Mouse (Mus musculus) hematopoietic stem cell, adult 5-6 weeks (primary cell): Measurements from ENCODE around the gene Kif14. TPM values are rescaled to one million over a fixed set of nuclear protein-coding genes. Genes with fewer than 3 reads are reported as not detected.

ENCODE experiments used
- ATAC-seq, 2 experiments: fragments of 125-278 bp in 1 of 2; replicated peaks in 1 of 2; 2 replicates each; pipeline ENCODE4 v1.8.0; 2016 to 2017; ENCODE audit warnings: inconsistent platforms in 2 of 2, mild to moderate bottlenecking in 2 of 2, moderate number of reproducible peaks in 2 of 2, low read depth in 1 of 2, moderate TSS enrichment in 1 of 2; ENCODE audit not compliant: low FRiP score in 2 of 2, poor library complexity in 2 of 2, severe bottlenecking in 2 of 2, insufficient read depth in 1 of 2, low TSS enrichment in 1 of 2
- total RNA-seq: library from RNA; stranded (forward); fragments of 172-1452, 232-1000 nt; gene quantifications from 2 replicates; pipeline ENCODE4 v1.2.3, GENCODE M21; 2017

Gene Kif14
- 10.7 and 19.5 TPM in 2 replicates for total RNA-seq

DNA sequence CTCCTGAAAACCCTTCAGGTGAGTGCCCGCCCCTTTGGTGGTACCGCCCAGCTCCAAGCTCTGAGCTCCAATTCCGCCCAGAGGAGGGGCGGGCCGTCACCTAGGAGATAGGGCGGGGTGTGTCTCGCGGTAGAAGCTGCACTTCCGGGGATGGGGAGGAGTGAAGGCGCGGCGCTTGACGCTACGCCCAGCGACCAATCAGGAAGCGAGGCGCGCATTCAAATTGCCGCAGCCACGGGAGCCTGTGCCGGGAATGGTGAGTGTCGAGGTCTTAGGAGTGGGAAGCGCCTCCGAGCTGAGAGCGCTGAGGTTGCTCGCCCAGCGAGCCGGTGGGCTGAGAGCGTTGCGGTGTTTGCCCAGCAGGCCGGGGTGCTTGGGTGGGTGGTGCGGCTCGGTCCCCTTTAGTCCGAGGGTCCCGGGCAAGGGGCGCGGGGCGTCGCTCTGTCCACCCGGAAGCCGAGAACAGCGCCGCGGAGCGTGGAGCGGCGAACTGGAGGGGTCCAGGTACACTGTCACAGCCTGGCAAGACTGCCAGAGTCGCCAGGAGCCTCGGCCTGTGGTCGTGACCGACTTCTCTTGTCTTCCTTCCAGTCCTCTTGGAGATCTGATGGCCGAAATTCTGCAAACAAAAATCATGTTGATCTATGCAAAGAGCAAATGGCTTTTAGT is at the start of gene Kif14:
TSS of gene Kif14 (plus strand) at position 201 of the 669 bp plus-strand sequence.
- peak; percentile 100 for ATAC-seq

DNA sequence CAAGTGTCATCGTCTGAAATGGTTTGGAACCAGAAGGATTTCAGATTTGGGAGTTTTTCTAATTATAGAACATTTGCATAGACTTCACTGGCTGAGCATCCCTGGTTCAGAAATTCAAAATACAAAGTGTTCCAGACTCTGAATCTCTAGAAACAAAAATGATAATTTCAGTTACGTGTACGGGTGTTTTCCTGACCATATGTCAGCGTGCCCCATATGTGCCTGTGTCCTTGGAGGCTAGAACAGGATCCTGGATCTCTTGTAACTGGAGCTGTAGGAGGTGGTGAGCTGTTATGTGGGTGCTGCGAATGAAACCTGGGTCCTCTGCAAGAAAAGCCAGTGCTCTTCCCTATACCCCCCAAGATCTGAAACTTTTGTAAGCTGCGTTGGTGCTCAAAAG is 47.8 kb upstream of the Kif14 start:
- ATAC-seq = no peak

DNA sequence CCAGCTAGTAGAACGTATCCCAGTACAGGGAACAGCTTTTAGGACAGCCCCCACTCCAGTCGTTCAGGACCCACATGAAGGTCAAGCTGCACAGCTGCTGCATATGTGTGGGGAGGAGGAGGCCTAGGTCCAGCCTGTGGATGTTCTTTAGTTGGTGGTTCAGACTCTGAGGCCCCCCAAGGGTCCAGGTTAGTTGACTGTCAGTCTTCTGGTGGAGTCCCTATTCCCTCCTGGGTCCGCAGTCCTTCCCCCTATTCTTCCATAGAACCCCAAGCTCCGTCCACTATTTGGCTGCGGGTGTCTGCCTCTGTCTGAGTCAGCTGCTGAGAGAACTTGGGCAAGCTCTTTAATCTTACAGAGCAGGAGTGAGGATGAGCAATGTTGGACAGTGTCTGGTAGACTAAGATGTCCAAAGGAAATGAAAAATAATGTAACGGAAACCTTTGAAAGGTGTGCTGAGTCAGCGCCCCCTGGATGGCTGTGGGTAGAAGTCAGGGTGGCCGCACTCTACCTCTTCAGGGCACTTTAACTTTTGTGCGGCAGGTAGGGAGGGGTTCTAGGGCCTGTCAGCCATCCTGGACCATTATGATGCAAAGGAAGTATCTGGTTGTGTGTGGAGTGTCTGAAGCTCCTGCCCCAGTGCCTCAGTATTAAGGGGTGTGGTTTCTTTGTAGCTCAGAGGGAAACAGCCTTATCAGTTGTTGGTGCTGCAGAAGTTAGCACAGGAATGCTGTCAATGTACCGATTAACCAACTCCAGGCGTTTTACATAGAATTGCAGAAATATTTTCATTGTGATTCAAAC is 38.8 kb upstream of the Kif14 start:
- no peak for ATAC-seq

DNA sequence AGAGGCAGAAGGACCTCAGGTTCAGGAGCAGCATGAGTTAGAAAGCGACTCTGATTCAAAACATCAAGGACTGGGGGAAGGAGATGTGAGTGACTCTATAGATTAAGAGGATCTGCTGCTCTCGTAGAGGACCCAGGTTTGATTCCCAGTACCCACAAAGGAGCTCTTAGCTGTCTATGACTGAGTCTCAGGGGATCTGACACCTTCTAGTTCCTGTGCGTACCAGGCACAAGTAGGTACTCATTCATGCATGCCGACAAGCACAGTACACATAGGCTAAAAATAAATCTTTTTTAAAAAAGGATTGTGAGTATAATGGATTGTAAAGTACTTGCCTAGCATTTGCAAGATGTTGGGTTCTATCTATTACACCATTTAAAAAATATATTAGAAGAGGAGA is 37.2 kb upstream of the Kif14 start:
- no peak for ATAC-seq

DNA sequence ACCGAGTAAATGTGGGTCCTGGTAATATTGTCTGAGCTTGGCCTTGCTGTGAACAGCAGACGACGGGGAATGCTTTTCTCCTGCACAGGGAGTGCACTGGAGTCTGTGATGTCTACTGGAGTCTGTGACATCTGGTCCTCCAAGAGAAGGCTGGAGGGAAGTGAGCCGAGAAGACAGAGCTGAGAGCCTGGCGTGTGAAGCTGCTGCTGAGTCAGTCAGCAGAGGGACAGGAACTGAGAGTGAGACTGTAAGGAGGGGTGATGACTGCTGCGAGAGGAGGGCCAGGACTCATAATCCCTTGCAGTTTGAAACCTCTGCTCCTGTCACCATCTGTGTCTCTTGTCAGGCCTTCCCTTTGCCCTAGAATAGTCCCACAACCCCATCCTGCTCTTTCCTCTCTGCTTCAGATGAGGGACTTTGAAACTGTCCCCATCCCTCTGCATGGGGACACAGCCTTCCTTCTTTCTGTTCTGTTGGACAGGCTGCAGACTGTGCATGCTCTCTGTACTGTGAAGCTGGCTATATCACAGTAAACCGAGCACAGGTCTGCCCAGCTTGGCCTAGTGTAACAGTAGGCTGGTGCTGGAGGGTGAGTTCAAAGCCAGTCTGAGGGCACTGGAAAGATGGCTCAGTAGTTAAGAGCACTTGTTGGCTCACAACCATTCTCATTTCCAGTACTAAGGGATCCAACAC is 35.9 kb upstream of the Kif14 start:
- ATAC-seq = no peak

DNA sequence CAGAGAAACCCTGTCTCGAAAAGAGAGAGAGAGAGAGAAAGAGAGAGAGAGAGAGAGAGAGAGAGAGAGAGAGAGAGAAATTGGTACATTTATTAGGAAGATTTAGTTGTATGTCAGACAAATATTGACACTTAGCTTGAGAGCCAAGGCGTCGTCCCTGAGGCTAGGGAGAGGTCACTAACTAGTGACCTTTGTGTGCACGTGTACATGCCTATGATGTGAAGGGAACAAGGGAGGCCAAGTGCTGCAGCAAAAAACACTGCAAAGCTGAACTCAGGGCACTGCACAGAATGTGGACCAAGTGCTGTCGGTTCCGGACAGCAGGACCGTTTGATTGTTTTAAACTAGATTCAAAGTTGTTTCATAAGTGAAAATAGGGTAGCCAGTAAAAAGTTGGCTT is 25.4 kb upstream of the Kif14 start:
- no peak for ATAC-seq

DNA sequence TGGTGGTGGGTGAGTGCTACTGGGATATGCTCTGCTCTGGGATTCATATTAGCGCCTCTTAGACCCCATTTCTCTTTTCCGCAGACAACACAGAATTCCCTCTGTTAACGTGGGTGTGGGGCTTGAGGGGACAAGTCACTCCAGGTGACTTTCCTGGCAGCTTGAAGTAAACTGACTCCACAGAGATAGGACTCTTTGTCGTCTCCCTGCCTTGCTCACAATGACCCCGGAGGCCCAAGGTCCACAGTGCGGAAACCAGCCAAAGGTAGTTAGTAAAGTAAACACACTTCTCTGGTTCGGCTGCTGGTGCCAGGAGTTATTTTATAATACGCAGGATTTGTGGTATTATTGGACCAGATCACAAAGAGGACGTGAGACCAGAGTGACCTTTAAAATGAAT is 23.3 kb upstream of the Kif14 start:
- no peak for ATAC-seq

DNA sequence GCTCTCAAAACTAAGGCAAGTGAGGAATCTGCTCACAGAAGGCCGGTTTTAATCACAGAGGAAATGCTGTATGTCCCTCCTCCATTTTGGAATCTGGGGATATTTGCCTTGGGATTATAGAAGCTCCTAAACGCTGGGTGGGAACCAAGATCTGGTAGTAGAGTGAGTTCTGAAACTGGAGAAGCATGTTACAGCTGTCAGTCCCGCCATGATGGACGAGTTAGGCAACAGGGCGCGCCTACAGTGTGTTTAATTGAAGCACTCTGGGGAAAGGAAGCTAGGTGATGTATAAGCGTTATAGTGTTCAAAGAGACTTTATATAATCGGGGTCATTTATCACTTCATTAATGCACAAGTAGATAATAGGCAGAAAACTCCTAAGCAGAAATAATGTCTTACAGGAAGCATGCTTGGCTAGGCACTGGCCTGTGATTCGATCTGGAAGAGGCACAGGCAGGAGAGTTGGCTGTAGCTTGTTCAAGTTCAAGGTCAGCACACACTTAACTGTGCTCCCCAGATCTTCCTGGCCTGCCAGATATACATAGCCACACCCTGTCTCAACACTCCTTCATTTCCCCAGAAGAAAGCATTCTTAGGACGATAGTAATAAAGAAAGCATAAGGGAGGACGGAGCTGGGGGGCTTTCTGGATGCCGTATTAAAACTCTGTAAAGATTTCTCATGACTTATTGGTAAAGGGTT is 21.4 kb upstream of the Kif14 start:
- no peak for ATAC-seq

DNA sequence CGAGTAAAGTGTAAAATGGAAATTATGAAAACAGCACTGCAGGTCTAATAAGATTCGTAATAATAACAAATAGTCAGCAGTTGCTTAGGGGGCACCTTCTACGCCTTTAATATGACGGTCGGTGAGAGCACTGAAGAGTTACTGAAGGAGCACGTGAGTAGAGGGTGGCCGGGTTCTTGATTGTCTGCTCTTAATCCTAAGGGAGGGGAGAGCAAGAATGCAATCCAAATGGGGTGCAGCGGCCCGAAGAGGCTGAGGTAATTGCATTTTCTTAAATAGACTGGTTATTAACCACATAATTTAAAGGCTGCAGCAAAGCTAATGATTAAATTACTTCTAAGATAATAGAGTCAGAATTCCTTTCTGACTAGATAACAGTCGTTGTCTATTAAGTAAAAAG is 19.2 kb upstream of the Kif14 start:
- ATAC-seq = no peak

DNA sequence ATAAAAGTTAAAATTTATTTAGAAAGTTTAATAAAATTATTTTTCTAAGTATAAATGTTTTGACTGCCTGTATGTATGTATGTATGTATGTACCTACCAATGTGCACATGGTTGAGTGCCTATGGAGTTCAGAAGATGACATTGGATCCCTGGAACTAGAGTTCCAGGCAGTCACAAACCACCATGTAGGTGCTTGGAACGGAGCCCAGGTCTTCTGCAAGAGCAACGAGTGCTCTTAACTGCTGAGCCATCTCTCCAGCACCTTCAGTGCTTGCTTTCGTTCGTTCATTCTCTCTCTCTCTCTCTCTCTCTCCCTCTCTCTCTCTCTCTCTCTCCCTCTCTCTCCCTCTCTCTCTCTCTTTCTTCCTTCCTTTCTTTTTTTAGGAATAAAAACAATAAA is 18.8 kb upstream of the Kif14 start:
- ATAC-seq = no peak

DNA sequence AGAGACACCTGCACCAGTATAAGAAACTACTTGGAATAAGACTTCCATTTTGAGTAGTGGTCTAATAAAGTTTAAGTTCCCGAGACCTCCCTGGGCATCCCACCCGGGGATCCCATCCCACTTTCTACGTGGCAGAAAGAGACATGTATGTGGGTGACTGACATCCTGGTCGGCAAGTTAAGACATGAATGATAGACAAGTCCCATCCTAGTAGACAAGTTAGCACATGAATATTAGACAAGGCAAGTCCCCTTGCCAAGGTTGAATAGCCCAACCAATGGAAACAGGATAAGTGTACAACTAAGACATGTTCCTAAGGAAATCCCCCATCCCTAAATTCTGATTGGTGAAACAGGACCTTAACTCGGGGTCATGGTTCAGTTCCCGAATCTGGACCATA is 16.6 kb upstream of the Kif14 start:
- no peak for ATAC-seq

DNA sequence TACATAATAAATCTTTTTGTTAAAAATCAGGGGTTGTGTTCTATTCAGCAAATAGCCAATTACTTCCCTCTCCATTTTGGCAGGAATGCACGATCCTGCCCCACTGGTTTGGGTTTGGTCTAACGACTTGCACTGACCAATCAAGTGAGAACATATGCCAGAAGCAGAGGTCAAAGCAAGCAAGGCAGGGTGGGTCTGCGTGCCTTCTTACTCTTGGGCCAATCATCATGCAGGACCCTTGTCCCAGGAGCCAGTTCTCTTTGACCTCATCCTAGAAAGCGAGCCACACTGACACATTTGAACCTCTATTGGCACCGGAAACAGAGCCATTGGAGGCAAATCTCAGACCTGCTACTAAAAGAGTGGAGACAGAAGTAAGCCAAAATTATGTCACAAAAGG is 15.9 kb upstream of the Kif14 start:
- no peak for ATAC-seq

DNA sequence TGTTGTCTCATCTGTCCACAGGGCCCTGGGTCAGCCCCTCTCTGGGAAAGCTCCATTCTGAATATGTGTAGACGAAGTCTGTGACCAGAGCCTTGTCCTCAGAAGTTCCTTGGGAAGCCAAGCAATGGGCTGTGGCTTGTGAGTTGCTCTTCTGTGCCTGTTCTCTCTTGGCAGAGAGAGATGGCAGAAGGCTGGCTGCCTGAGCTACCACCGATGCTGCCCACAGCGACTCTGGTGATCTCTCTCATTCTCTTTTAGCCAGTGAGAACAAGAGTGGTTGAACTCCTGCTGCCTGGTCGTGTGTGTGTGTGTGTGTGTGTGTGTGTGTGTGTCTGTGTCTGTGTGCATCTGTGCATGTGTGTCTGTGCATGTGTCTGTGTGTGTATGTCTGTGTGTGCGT is 13.7 kb upstream of the Kif14 start:
- no peak for ATAC-seq

DNA sequence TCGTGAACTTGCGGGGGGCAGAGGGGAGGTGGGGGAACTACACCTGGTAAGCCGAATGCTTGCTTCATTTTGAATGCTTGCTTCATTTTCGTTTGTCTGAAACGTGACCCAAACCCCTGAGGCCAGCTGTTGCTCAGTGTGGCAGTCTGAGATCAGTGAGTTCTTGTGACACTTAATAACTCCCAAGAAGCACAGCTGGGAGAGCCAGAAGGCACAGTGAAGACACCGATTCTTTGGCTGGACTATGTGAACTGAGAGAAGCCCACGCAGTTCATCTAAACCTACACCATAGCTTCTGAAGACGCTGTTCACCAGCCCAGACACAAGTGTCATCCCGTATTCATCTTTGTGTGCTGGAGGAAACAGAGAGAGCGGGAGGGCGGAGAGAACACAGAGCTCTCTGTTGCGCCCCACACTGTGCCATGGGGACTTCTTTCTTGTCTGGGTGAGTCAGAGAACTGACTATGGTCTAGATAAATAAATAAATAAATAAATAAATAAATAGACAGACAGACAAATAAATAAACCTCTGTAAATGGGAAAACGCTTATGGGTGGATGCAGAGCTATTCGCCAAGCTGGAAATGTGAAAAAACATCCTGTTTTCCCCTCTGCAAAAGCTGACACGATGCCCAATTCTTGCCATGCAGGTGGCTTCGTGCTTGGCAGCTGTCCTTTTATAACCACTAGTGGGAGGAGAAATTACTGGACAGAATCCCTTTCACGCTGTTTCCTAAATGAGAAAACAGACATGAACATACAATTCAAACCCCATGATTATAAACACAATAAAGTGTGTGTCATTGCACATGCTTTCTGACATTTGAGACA is 10.2 kb upstream of the Kif14 start:
- no peak for ATAC-seq

DNA sequence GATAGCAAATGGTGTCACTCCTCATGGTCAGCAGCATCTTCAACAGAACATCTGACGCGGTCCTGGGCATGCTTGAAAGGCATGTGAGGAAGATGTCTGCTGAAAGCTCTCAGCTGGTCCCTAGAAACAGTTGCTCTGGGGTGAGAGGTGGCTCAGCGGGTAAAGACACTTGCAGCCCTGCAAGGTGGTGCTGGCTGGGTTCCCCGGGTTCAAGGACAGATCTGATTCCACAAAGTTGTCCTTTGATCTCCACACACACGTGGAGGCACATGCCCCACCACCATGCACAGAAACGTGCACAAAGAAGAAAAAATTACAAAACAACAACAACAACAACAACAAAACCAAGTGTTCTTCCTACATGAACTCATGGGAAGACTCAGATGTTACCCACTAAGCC is 9.4 kb upstream of the Kif14 start:
- no peak for ATAC-seq

DNA sequence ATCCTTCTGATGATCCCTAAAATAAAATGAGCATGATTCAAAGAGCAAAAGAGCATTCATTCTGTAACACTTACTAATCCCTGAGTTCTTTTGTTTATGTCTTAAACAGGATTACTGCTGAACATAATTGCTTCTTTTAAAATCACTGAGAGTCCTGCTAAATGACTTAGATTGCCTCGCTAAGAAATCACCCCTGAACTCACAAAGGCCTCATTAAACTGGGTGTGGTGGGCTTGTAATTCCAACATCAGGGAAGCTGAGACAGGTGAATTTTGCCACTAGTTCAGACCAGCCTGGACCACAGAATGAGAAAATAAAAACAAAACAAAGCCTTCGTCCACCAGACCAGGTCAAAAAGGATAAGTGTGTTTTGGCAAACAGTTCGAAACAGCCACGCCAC is 8.7 kb upstream of the Kif14 start:
- ATAC-seq = no peak

DNA sequence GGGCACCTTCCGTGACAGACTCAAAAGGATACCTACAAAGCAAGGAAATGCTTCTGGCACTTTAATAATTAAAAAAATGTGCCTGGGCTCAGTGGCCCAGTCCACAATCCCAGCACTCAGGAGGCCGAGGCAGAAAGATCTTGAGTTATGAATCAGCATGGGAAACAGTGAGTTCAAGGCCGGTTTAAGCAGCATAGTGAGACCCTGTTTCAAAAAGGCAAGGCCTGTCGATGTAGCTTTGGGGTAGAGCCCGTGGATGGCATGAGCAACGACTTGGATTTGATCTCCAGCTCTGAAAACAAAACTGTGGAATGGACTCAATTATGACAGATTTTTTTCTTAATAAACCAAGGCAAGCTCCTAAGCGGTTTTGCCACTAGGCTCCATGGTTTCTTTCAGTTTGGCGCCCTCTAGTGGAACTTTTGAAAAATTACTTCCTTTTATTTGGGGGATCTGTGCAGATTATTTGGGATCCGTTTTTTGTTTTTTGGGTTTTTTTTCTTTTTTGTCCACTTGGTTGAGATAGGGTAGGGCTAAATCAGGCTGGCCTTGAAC is 7.4 kb upstream of the Kif14 start:
- ATAC-seq = peak in 1 of 2 experiments; percentile 39; a peak in 1 of 4 replicates
